In genomic region chr3:102842386-102842785, GRCm38 (mm10) we compare ENCODE assay signal across 22 mouse cellular contexts. TPM values are rescaled to one million over a fixed set of nuclear protein-coding genes. Genes with fewer than 3 reads are reported as not detected.
A peak's percentile ranks its signal among the peaks of the same experiment; 100 is the strongest.
DNase-seq lines count a peak whose midpoint lies in the region; ATAC-seq and TF ChIP-seq lines count a peak whose summit lies in the region.
"Had no signal": no experiment of that assay in that cellular context is flagged by ENCODE, and none has a peak within 500 bp of the region (broad histone marks: within the 10 kb centered on the region; RNA-seq: fewer than 3 reads in every experiment).

No protein-coding gene starts in this region.

- TF ChIP-seq RAD21 in CH12.LX (IDR thresholded peaks at IDR 0.05; ENCODE audit: low read depth, low read length): peak; percentile 25

- ATAC-seq in inflammation-experienced regulatory T-cells, adult 6 months: no peak
- ATAC-seq: forebrain, embryonic 13.5 days; hindbrain, embryonic 16.5 days had no signal

- TF ChIP-seq CTCF in left cerebral cortex, adult 2 months (IDR thresholded peaks at IDR 0.05): peak; percentile 7
- TF ChIP-seq CTCF in CH12.LX (conservative IDR thresholded peaks at IDR 0.05 in 1 of 2, IDR thresholded peaks at IDR 0.05 in 1 of 2; ENCODE audit: low read depth in 2 of 2, low read length in 2 of 2): peak in 1 of 2 experiments; percentile 46; a peak in 2 of 4 replicates

- intact Hi-C loops in left cerebral cortex, adult 2 months (cut with DNase I): no loop called here

- in situ Hi-C loops in CH12.LX (cut with MboI; ENCODE audit: low pct_ligation_motif_present, low pct_unique_long_range_greater_than_20kb, low sequenced_read_pairs): no loop called here

- H3K9me3 ChIP-seq in CH12.LX (replicated peaks; ENCODE audit: low read length): no peaks in the 10 kb centered on the region
- H3K9me3 ChIP-seq: forebrain, embryonic 13.5 days; megakaryocyte, embryonic 14.5 days had no signal

- H3K79me2 ChIP-seq in CH12.LX (replicated peaks; ENCODE audit: control insufficient read depth, extremely low read depth, insufficient read depth, poor library complexity, severe bottlenecking): no peaks in the 10 kb centered on the region

- TF ChIP-seq EP300 in CH12.LX (IDR thresholded peaks at IDR 0.05; ENCODE audit: low read length): no peak

- H3K27ac ChIP-seq in left cerebral cortex, adult 2 months: no peak overlapping the region
- H3K27ac ChIP-seq in CH12.LX (ENCODE audit: insufficient read depth, low read depth): no peak overlapping the region
- H3K27ac ChIP-seq: forebrain, embryonic 13.5 days; gastrocnemius, adult 2 months had no signal

- no peaks in the 10 kb centered on the region for H3K27me3 ChIP-seq in CH12.LX (replicated peaks)
- H3K27me3 ChIP-seq: forebrain, embryonic 13.5 days; megakaryocyte, embryonic 14.5 days had no signal

- peak; percentile 5 for DNase-seq in embryo, embryonic 11 days
- DNase-seq in embryo, embryonic 9.5 days (ENCODE audit: extremely low spot score): no peak
- no peak for DNase-seq in left cerebral cortex, adult 2 months (ENCODE audit: extremely low spot score in 1 of 2, low spot score in 2 of 2)
- no peak for DNase-seq in left cerebral cortex, adult 9 months (ENCODE audit: low spot score in 2 of 2)
- DNase-seq in CH12.LX (ENCODE audit: extremely low read depth) (no peak), adipocyte (ENCODE audit: low spot score) (peak; percentile 8)
- DNase-seq in layer of hippocampus, postnatal 25 days (ENCODE audit: extremely low spot score in 1 of 2, low spot score in 1 of 2): no peak
- DNase-seq: cerebellum, postnatal 36 days; gastrocnemius, adult 2 months; lung, postnatal 10 days had no signal

- no peak for TF ChIP-seq POLR2A in CH12.LX (IDR thresholded peaks at IDR 0.05; ENCODE audit: low read depth, low read length)

- H3K4me3 ChIP-seq in left cerebral cortex, adult 2 months: no peak overlapping the region
- H3K4me3 ChIP-seq in CH12.LX (replicated peaks in 1 of 3; ENCODE audit: low read depth in 2 of 3, low read length in 2 of 3, poor library complexity in 1 of 3): no peak overlapping the region
- H3K4me3 ChIP-seq: forebrain, embryonic 13.5 days; gastrocnemius, adult 2 months; megakaryocyte, embryonic 14.5 days had no signal

- no peak overlapping the region for H3K9ac ChIP-seq in CH12.LX (ENCODE audit: insufficient read depth, low read depth)
- H3K9ac ChIP-seq: forebrain, embryonic 13.5 days had no signal

- no peaks in the 10 kb centered on the region for H3K4me1 ChIP-seq in CH12.LX (ENCODE audit: control insufficient read depth in 1 of 2, insufficient read depth in 2 of 2)
- H3K4me1 ChIP-seq: forebrain, embryonic 13.5 days; megakaryocyte, embryonic 14.5 days had no signal

- H3K4me2 ChIP-seq in CH12.LX (ENCODE audit: insufficient read depth, low read depth, poor library complexity, severe bottlenecking): no peak overlapping the region
- H3K4me2 ChIP-seq: forebrain, embryonic 13.5 days had no signal

- dilution Hi-C loops in CH12.LX (cut with MboI; ENCODE audit: extremely low pct_ligation_motif_present, extremely low pct_unique_long_range_greater_than_20kb, low sequenced_read_pairs): no loop called here

- H3K36me3 ChIP-seq in CH12.LX (replicated peaks in 1 of 2; ENCODE audit: control insufficient read depth in 1 of 2, insufficient read depth in 1 of 2, low read length in 1 of 2): no peaks in the 10 kb centered on the region

TF ChIP-seq in CH12.LX, 34 proteins besides CTCF, POLR2A, EP300 and RAD21:
- no peak for TF ChIP-seq CHD2 (IDR thresholded peaks at IDR 0.05; ENCODE audit: low read length)
- no peak for TF ChIP-seq NELFE (IDR thresholded peaks at IDR 0.05; ENCODE audit: low read depth, low read length)
- TF ChIP-seq HCFC1 (IDR thresholded peaks at IDR 0.05; ENCODE audit: low read depth, low read length): no peak
- no peak for TF ChIP-seq NRF1 (IDR thresholded peaks at IDR 0.05; ENCODE audit: low read depth, low read length)
- TF ChIP-seq RCOR1 (conservative IDR thresholded peaks at IDR 0.05; ENCODE audit: low read depth, low read length): no peak
- TF ChIP-seq ZMIZ1 (IDR thresholded peaks at IDR 0.05; ENCODE audit: low read depth, low read length): no peak
- TF ChIP-seq SMC3 (IDR thresholded peaks at IDR 0.05; ENCODE audit: low read depth, low read length): peak; percentile 24

RNA-seq across cellular contexts. Expression of gene Tshb, which starts 59.9 kb away (rescaled TPM):
- not detected for total RNA-seq in left cerebral cortex, adult 2 months (2021)
- total RNA-seq in CH12.LX (2012; rRNA removed) (not detected in 2 replicates), CH12.LX (2014; rRNA removed) (not detected in 2 replicates)
- polyA plus RNA-seq in CH12.LX (2012; ENCODE audit: insufficient read length, low read depth): 0.19 TPM in 1 of 2 replicates, not detected in the other
- under 1 TPM in 1 of 3 experiments, not detected in 2; 0.54 TPM for polyA plus RNA-seq in inflammation-experienced regulatory T-cells, adult 6 months (2017; shearing (Covaris generic))
- not detected for total RNA-seq in layer of hippocampus, postnatal 25 days (2021)
- total RNA-seq: adrenal gland, postnatal 4 days; ES-E14; gastrocnemius, adult 2 months; heart, postnatal 25 days; layer of hippocampus, adult 8-10 months; left cerebral cortex, postnatal 10 days had no signal
- polyA plus RNA-seq: kidney, embryonic 14.5 days; limb, embryonic 14.5 days; small intestine, adult 2 months had no signal

Comparison
In these comparisons a context has a peak if more than half of its experiments do, and no peak if none do; other contexts are left out.
1. DNase-seq: peak in embryo, embryonic 11 days (single experiment) and adipocyte (single experiment); none in embryo, embryonic 9.5 days (single experiment), left cerebral cortex, adult 2 months (0 of 2), left cerebral cortex, adult 9 months (0 of 2), CH12.LX (single experiment) and layer of hippocampus, postnatal 25 days (0 of 2).